Mouse (Mus musculus) bone marrow, adult 2 months (tissue): Measurements from ENCODE around the gene Crybg3. TPM values are rescaled to one million over a fixed set of nuclear protein-coding genes. Genes with fewer than 3 reads are reported as not detected.

Experiments
- H3K27ac ChIP-seq: fragments of 200-500 bp; 2 replicates; pipeline ENCODE4 v1.5.1; 2012; ENCODE audit warnings: low read depth, mild to moderate bottlenecking, control low read depth, inconsistent platforms, low read length; ENCODE audit not compliant: control insufficient read depth, poor library complexity, insufficient read depth
- H3K4me1 ChIP-seq: fragments of 200-500 bp; 2 replicates; pipeline ENCODE4 v1.6.1; 2011; ENCODE audit warnings: low read length; ENCODE audit not compliant: control insufficient read depth, insufficient read depth
- H3K4me3 ChIP-seq: fragments of 200-500 bp; replicated peaks from 2 replicates; pipeline ENCODE3; 2011; ENCODE audit warnings: mild to moderate bottlenecking, low read depth, low read length, control low read depth; ENCODE audit not compliant: control insufficient read depth
- CTCF ChIP-seq: fragments of 200-500 bp; IDR thresholded peaks from 2 replicates; pipeline ENCODE4 v1.5.1; 2011; ENCODE audit warnings: low read length, control low read depth; ENCODE audit not compliant: control insufficient read depth, insufficient read depth
- POLR2A ChIP-seq: fragments of 200-500 bp; IDR thresholded peaks from 2 replicates; pipeline ENCODE4 v1.6.1; 2011; ENCODE audit warnings: low read depth, mild to moderate bottlenecking, control low read depth, low read length, borderline replicate concordance; ENCODE audit not compliant: control insufficient read depth
- WGBS: fragments of 180-500 bp; shearing (Covaris S2); methylation state at CpG from one replicate; pipeline ENCODE4 v1.1.7; 2018; 5-methylcytosine and 5-hydroxymethylcytosine counted together
- polyA plus RNA-seq: library from polyadenylated mRNA; stranded (reverse); fragments of >200 nt; gene quantifications from 2 replicates; pipeline ENCODE4 v1.2.4, GENCODE M21; 2011; ENCODE audit warnings: low replicate concordance; ENCODE audit not compliant: missing spikeins, insufficient read depth, insufficient read length

The Crybg3 gene
- polyA plus RNA-seq, result 2.4 and 6.1 TPM in 2 replicates

GRCm38 (mm10) chr16:59600311-59601251, at the start of gene Crybg3:
Gene Crybg3, minus strand, starts transcription at chr16:59600979.
- WGBS, result under 1% methylated on average over 84 of the region's 90 CpGs
- peaks cover 1% of the 10 kb centered on the region for H3K4me1 ChIP-seq
- peak within 1 kb of the TSS; percentile 84 for H3K4me3 ChIP-seq
- TF ChIP-seq CTCF (no peak), POLR2A (no peak)
- peak within 1 kb of the TSS; percentile 88 for H3K27ac ChIP-seq

GRCm38 (mm10) chr16:59643766-59644165, 43.0 kb upstream of the Crybg3 start:
- no peak overlapping the region for H3K27ac ChIP-seq
- WGBS, result 85% methylated on average over 2 of the region's 2 CpGs
- no peak overlapping the region for H3K4me3 ChIP-seq
- TF ChIP-seq CTCF (no peak), POLR2A (no peak)
- no peaks in the 10 kb centered on the region for H3K4me1 ChIP-seq

GRCm38 (mm10) chr16:59639985-59640384, 39.2 kb upstream of the Crybg3 start:
- WGBS, result 86% methylated on average over 3 of the region's 3 CpGs
- Histone ChIP-seq H3K27ac (no peak overlapping the region), H3K4me3 (no peak overlapping the region), H3K4me1 (no peaks in the 10 kb centered on the region; the same call in 1 of the 2 replicates)
- TF ChIP-seq POLR2A (no peak), CTCF (no peak)

- WGBS, result under 1% methylated on average over 46 of the region's 46 CpGs
- no peaks in the 10 kb centered on the region; the same call in 1 of the 2 replicates for H3K4me1 ChIP-seq
- peak within 1 kb of the TSS; percentile 76 for H3K4me3 ChIP-seq
- H3K27ac ChIP-seq, result peak within 1 kb of the TSS; percentile 82
- no peak for TF ChIP-seq CTCF
- TF ChIP-seq POLR2A, result 0 out of 2 replicates have a peak, but pooled peaks have one; percentile 14
Measured at GRCm38 (mm10) chr16:59639102-59639691, 38.4 kb upstream of the Crybg3 start, which contains the start of gene Arl6. Gene Arl6, minus strand, starts transcription at chr16:59639391.

- TF ChIP-seq POLR2A (no peak), CTCF (no peak)
- H3K4me3 ChIP-seq, result no peak overlapping the region
- WGBS, result 78% methylated on average over 2 of the region's 2 CpGs
- no peak overlapping the region for H3K27ac ChIP-seq
- H3K4me1 ChIP-seq, result no peaks in the 10 kb centered on the region; the same call in 1 of the 2 replicates
Measured at GRCm38 (mm10) chr16:59634598-59634997, 33.8 kb upstream of the Crybg3 start.

GRCm38 (mm10) chr16:59621554-59621953, 20.8 kb upstream of the Crybg3 start:
- Histone ChIP-seq H3K27ac (no peak overlapping the region), H3K4me1 (peaks cover 1% of the 10 kb centered on the region), H3K4me3 (no peak overlapping the region)
- WGBS, result 85% methylated on average over 2 of the region's 2 CpGs
- TF ChIP-seq POLR2A, result no peak
- no peak for TF ChIP-seq CTCF

GRCm38 (mm10) chr16:59617167-59617566, 16.4 kb upstream of the Crybg3 start:
- TF ChIP-seq CTCF (no peak), POLR2A (no peak)
- no peak overlapping the region for H3K4me3 ChIP-seq
- WGBS, result 19% methylated on average over 3 of the region's 3 CpGs
- H3K4me1 ChIP-seq, result peaks cover 1% of the 10 kb centered on the region
- H3K27ac ChIP-seq, result no peak overlapping the region

- H3K27ac ChIP-seq, result no peak overlapping the region
- H3K4me3 ChIP-seq, result no peak overlapping the region
- 71% methylated on average over 3 of the region's 3 CpGs for WGBS
- no peak for TF ChIP-seq CTCF
- no peak for TF ChIP-seq POLR2A
- H3K4me1 ChIP-seq, result peaks cover 1% of the 10 kb centered on the region
Measured at GRCm38 (mm10) chr16:59615675-59616074, 14.9 kb upstream of the Crybg3 start.
